Mouse (Mus musculus): Measurements from ENCODE around the gene Glrx5. TPM values are rescaled to one million over a fixed set of nuclear protein-coding genes. Genes with fewer than 3 reads are reported as not detected.

Glrx5 gene
- polyA plus RNA-seq, 1 experiment = 131 TPM

- H3K4me3 ChIP-seq (replicated peaks) = peak overlapping the region; percentile 64
- peaks cover 96% of the 10 kb centered on the region for H3K4me1 ChIP-seq
- H3K27me3 ChIP-seq (replicated peaks) = no peaks in the 10 kb centered on the region
- peaks cover 11% of the 10 kb centered on the region for H3K9me3 ChIP-seq
- H3K36me3 ChIP-seq (replicated peaks; ENCODE audit: low read length) = peaks cover 33% of the 10 kb centered on the region
- no peak for TF ChIP-seq FLI1 (IDR thresholded peaks at IDR 0.05; ENCODE audit: low read length)
- TF ChIP-seq GATA1 (IDR thresholded peaks at IDR 0.05; ENCODE audit: borderline replicate concordance, low read length) = no peak; the same call in 2 of the 3 replicates
Measured at GRCm38 (mm10) chr12:105025271-105025946, 7.1 kb upstream of the Glrx5 start.

DNA sequence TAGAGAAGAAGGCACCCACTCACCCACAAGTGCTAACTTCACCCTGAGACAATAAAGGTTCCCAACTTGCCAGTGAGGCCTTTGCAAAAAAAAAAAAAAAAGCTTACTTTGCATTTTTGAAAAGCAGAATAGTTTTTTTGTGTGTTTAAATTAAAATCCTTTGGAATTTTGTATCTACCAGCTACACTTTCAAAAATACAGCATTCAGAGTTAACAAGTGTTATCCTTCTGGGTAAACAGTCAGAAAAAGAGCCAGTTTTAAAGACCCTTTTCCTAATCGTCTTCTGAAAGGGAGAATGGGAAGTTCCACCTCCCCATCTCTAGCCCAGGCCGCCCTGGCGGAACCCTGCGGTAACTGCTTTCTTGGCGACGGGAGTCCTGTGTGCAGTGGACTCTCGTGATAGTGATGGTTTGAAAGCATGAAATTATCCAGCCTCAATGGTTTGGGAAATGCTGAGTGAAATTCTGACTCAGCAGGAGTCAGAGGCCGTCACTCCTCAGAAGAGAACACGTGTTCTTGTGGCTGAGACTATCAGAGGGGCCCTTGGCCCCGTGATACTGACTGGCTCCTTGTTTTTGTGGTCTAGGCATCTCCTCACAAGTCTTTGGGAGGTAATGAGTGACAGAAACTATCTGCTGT is 6.4 kb upstream of the Glrx5 start:
- TF ChIP-seq FLI1 (IDR thresholded peaks at IDR 0.05; ENCODE audit: low read length) (no peak), GATA1 (IDR thresholded peaks at IDR 0.05; ENCODE audit: borderline replicate concordance, low read length) (peak; percentile 67; the same call in 1 of the 3 replicates)
- Histone ChIP-seq H3K4me1 (peaks cover 96% of the 10 kb centered on the region), H3K4me3 (replicated peaks) (peak overlapping the region; percentile 78)

GRCm38 (mm10) chr12:105027323-105027991 is 5.0 kb upstream of the Glrx5 start:
- H3K9me3 ChIP-seq = peaks cover 11% of the 10 kb centered on the region
- peaks cover 37% of the 10 kb centered on the region for H3K36me3 ChIP-seq (replicated peaks; ENCODE audit: low read length)
- H3K4me1 ChIP-seq = peaks cover 88% of the 10 kb centered on the region
- no peak for TF ChIP-seq FLI1 (IDR thresholded peaks at IDR 0.05; ENCODE audit: low read length)
- no peak for TF ChIP-seq GATA1 (IDR thresholded peaks at IDR 0.05; ENCODE audit: borderline replicate concordance, low read length)
- H3K27me3 ChIP-seq (replicated peaks) = no peaks in the 10 kb centered on the region
- peak overlapping the region; percentile 71 for H3K4me3 ChIP-seq (replicated peaks)

More for the DNA sequence above, 6.4 kb upstream of the Glrx5 start:
- Histone ChIP-seq H3K27me3 (replicated peaks) (no peaks in the 10 kb centered on the region), H3K9me3 (peaks cover 11% of the 10 kb centered on the region), H3K36me3 (replicated peaks; ENCODE audit: low read length) (peaks cover 37% of the 10 kb centered on the region)

DNA sequence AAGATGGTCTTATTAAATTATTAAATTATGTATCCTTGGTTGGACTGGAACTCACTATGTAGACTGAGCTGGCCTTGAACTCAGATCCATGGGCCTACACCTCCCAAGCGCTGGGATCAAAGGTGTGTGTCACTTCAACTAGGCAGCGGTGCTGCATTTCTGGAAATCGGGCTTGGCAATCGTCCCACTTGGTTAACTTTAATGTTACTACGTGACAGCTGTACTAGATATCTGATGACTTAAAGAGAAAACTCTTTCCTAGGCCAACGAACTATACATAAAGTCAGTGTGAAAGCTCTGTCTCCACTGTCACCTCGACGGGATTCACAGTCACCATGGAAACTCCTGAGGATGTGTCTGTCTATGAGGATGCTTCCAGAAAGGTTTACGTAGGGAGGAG is 2.6 kb upstream of the Glrx5 start:
- no peaks in the 10 kb centered on the region for H3K9me3 ChIP-seq
- peak overlapping the region; percentile 64 for H3K4me3 ChIP-seq (replicated peaks)
- peaks cover 81% of the 10 kb centered on the region for H3K4me1 ChIP-seq
- peaks cover 29% of the 10 kb centered on the region for H3K36me3 ChIP-seq (replicated peaks; ENCODE audit: low read length)
- H3K27me3 ChIP-seq (replicated peaks) = no peaks in the 10 kb centered on the region
- TF ChIP-seq GATA1 (IDR thresholded peaks at IDR 0.05; ENCODE audit: borderline replicate concordance, low read length) (no peak), FLI1 (IDR thresholded peaks at IDR 0.05; ENCODE audit: low read length) (no peak)

- H3K36me3 ChIP-seq (replicated peaks; ENCODE audit: low read length) = peaks cover 42% of the 10 kb centered on the region
- H3K9me3 ChIP-seq = no peaks in the 10 kb centered on the region
- H3K4me3 ChIP-seq (replicated peaks) = peak overlapping the region; percentile 99
- H3K27me3 ChIP-seq (replicated peaks) = no peaks in the 10 kb centered on the region
- TF ChIP-seq GATA1 (IDR thresholded peaks at IDR 0.05; ENCODE audit: borderline replicate concordance, low read length) (no peak), FLI1 (IDR thresholded peaks at IDR 0.05; ENCODE audit: low read length) (no peak)
- H3K4me1 ChIP-seq = peaks cover 81% of the 10 kb centered on the region
Measured at GRCm38 (mm10) chr12:105031081-105032058, 1.1 kb upstream of the Glrx5 start.

GRCm38 (mm10) chr12:105032832-105033775 is 616 bp downstream of the Glrx5 start:
- H3K4me3 ChIP-seq (replicated peaks) = peak overlapping the region; percentile 99
- peaks cover 60% of the 10 kb centered on the region for H3K36me3 ChIP-seq (replicated peaks; ENCODE audit: low read length)
- no peaks in the 10 kb centered on the region for H3K27me3 ChIP-seq (replicated peaks)
- TF ChIP-seq GATA1 (IDR thresholded peaks at IDR 0.05; ENCODE audit: borderline replicate concordance, low read length) (no peak), FLI1 (IDR thresholded peaks at IDR 0.05; ENCODE audit: low read length) (no peak)
- H3K9me3 ChIP-seq = no peaks in the 10 kb centered on the region
- H3K4me1 ChIP-seq = peaks cover 83% of the 10 kb centered on the region

- Histone ChIP-seq H3K4me3 (replicated peaks) (peak overlapping the region; percentile 99), H3K27me3 (replicated peaks) (no peaks in the 10 kb centered on the region), H3K4me1 (peaks cover 83% of the 10 kb centered on the region), H3K36me3 (replicated peaks; ENCODE audit: low read length) (peaks cover 60% of the 10 kb centered on the region), H3K9me3 (no peaks in the 10 kb centered on the region)
- TF ChIP-seq FLI1 (IDR thresholded peaks at IDR 0.05; ENCODE audit: low read length) = no peak
- TF ChIP-seq GATA1 (IDR thresholded peaks at IDR 0.05; ENCODE audit: borderline replicate concordance, low read length) = no peak
Measured at GRCm38 (mm10) chr12:105034130-105034769, 1.8 kb downstream of the Glrx5 start.

DNA sequence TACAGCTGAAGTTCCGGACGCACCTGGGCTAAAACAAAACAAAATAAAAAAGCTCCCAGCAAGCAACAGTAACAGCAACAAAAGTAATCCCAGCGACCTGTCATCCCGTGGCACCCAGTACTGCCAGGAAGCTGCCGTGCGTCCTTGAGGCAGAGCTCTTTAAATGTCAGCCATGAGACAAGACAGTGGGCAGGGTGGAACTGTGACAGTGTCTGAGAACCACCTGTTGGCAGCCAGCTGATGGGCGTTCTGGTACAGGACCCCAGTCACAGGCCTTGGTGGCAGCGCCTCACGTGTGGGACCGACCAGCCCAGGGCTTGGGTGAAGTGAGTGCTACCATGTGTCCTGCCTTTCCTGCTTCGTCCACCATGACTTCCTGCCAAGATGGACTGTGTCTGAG is 5.7 kb downstream of the Glrx5 start:
- Histone ChIP-seq H3K36me3 (replicated peaks; ENCODE audit: low read length) (peaks cover 81% of the 10 kb centered on the region), H3K4me1 (peaks cover 86% of the 10 kb centered on the region), H3K27me3 (replicated peaks) (no peaks in the 10 kb centered on the region), H3K4me3 (replicated peaks) (peak overlapping the region; percentile 83), H3K9me3 (peaks cover 5% of the 10 kb centered on the region)
- TF ChIP-seq FLI1 (IDR thresholded peaks at IDR 0.05; ENCODE audit: low read length) = no peak
- TF ChIP-seq GATA1 (IDR thresholded peaks at IDR 0.05; ENCODE audit: borderline replicate concordance, low read length) = no peak
